Mouse (Mus musculus) olfactory bulb, adult 2 months (tissue): ENCODE measurements around the gene Rabif.

Experiments
- CTCF ChIP-seq: fragments of 200-500 bp; IDR thresholded peaks from 2 replicates; pipeline ENCODE4 v1.5.1; 2012; ENCODE audit warnings: low read depth, mild to moderate bottlenecking, low read length, moderate library complexity; ENCODE audit not compliant: insufficient read depth
- POLR2A ChIP-seq: fragments of 200-500 bp; IDR thresholded peaks from 2 replicates; pipeline ENCODE4 v1.6.1; 2012; ENCODE audit warnings: mild to moderate bottlenecking, low read depth, low read length, moderate library complexity; ENCODE audit not compliant: insufficient read depth

DNA sequence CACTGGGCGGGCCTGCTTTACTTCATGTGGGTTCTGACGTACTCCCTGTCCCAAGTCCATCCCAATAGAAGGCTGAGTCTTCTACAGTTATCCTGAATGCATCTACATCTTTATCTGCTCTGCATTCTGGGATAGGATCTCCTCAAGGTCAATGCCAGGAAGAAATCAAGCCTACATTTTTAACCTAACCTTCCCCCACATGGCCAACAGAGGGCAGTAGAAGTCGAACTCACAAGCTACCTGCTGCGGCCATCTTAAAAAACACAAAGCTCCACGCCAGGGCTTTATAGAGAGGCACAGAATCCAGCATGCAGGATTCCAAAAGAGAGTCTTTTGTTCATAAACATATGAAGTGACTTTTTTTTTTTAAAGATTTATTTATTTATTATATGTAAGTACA, 30.0 kb downstream of the Rabif start:
- TF ChIP-seq CTCF: no peak
- no peak for TF ChIP-seq POLR2A
